Mouse (Mus musculus): ENCODE data around the gene Tmem179b. TPM values are rescaled to one million over a fixed set of nuclear protein-coding genes. Genes with fewer than 3 reads are reported as not detected.

Gene Tmem179b
- polyA plus RNA-seq, 1 experiment from 2014 or later, result 104 TPM

- H3K4me3 ChIP-seq, result peak overlapping the region; percentile 74
- peaks cover 58% of the 10 kb centered on the region for H3K36me3 ChIP-seq
- peak overlapping the region; percentile 99 for H3K27ac ChIP-seq
- 0 out of 2 replicates have a peak, but pooled peaks have one; percentile 9 for ATAC-seq
- WGBS (ENCODE audit: insufficient replicate concordance), result 21% methylated on average over 6 of the region's 6 CpGs
- H3K9ac ChIP-seq, result peak overlapping the region; percentile 96
- H3K4me1 ChIP-seq, result peaks cover 53% of the 10 kb centered on the region
- no peaks in the 10 kb centered on the region for H3K9me3 ChIP-seq (replicated peaks)
- peak overlapping the region; percentile 99 for H3K4me2 ChIP-seq
- no peaks in the 10 kb centered on the region for H3K27me3 ChIP-seq (replicated peaks)
Observed at GRCm38 (mm10) chr19:8773409-8773808, 858 bp downstream of the Tmem179b start.

GRCm38 (mm10) chr19:8772996-8773395, 1.3 kb downstream of the Tmem179b start:
- Histone ChIP-seq H3K4me1 (peaks cover 53% of the 10 kb centered on the region), H3K9ac (peak overlapping the region; percentile 96), H3K4me2 (peak overlapping the region; percentile 99), H3K4me3 (peak overlapping the region; percentile 74), H3K27ac (peak overlapping the region; percentile 99), H3K9me3 (replicated peaks) (no peaks in the 10 kb centered on the region), H3K36me3 (peaks cover 58% of the 10 kb centered on the region), H3K27me3 (replicated peaks) (no peaks in the 10 kb centered on the region)
- ATAC-seq, result peak; percentile 72
- whole genome bisulfite sequencing (ENCODE audit: insufficient replicate concordance), result 19% methylated on average over 5 of the region's 5 CpGs

- Histone ChIP-seq H3K27ac (peak within 1 kb of the TSS; percentile 87), H3K4me3 (peak within 1 kb of the TSS; percentile 76), H3K9me3 (replicated peaks) (no peaks in the 10 kb centered on the region), H3K9ac (peak within 1 kb of the TSS; percentile 80), H3K36me3 (peaks cover 75% of the 10 kb centered on the region), H3K4me1 (peaks cover 41% of the 10 kb centered on the region), H3K27me3 (replicated peaks) (no peaks in the 10 kb centered on the region), H3K4me2 (peak within 1 kb of the TSS; percentile 99)
- peak; percentile 32; the same call in 1 of the 2 replicates for ATAC-seq
- 9% methylated on average over 29 of the region's 29 CpGs for WGBS (ENCODE audit: insufficient replicate concordance)
Observed at GRCm38 (mm10) chr19:8770567-8771270, 3.5 kb downstream of the Tmem179b start, which contains the start of gene Tmem223. Tmem223 (plus strand) TSS chr19:8770996.

GRCm38 (mm10) chr19:8765562-8765961, 8.7 kb downstream of the Tmem179b start:
- H3K9ac ChIP-seq, result no peak overlapping the region
- no peak for ATAC-seq
- no peak overlapping the region for H3K4me2 ChIP-seq
- H3K9me3 ChIP-seq (replicated peaks), result peaks cover 7% of the 10 kb centered on the region
- no peak overlapping the region for H3K4me3 ChIP-seq
- H3K27ac ChIP-seq, result no peak overlapping the region
- peaks cover 96% of the 10 kb centered on the region for H3K36me3 ChIP-seq
- H3K27me3 ChIP-seq (replicated peaks), result no peaks in the 10 kb centered on the region
- peaks cover 7% of the 10 kb centered on the region for H3K4me1 ChIP-seq
- WGBS (ENCODE audit: insufficient replicate concordance), result 90% methylated on average over 9 of the region's 9 CpGs

GRCm38 (mm10) chr19:8763276-8763675, 11.0 kb downstream of the Tmem179b start:
- no peak for ATAC-seq
- Histone ChIP-seq H3K9me3 (replicated peaks) (peaks cover 7% of the 10 kb centered on the region), H3K27ac (no peak overlapping the region), H3K4me3 (no peak overlapping the region), H3K9ac (no peak overlapping the region), H3K4me2 (no peak overlapping the region), H3K27me3 (replicated peaks) (no peaks in the 10 kb centered on the region), H3K36me3 (peaks cover 77% of the 10 kb centered on the region), H3K4me1 (peaks cover 18% of the 10 kb centered on the region)
- WGBS (ENCODE audit: insufficient replicate concordance), result 81% methylated on average over 4 of the region's 4 CpGs

GRCm38 (mm10) chr19:8760757-8761156, 13.5 kb downstream of the Tmem179b start:
- Histone ChIP-seq H3K4me1 (peaks cover 32% of the 10 kb centered on the region), H3K4me3 (no peak overlapping the region), H3K36me3 (peaks cover 54% of the 10 kb centered on the region), H3K9me3 (replicated peaks) (peaks cover 7% of the 10 kb centered on the region), H3K27me3 (replicated peaks) (no peaks in the 10 kb centered on the region), H3K27ac (no peak overlapping the region), H3K4me2 (no peak overlapping the region), H3K9ac (no peak overlapping the region)
- ATAC-seq, result no peak
- 81% methylated on average over 2 of the region's 2 CpGs for WGBS (ENCODE audit: insufficient replicate concordance)

GRCm38 (mm10) chr19:8758899-8759298, 15.4 kb downstream of the Tmem179b start:
- Histone ChIP-seq H3K36me3 (peaks cover 52% of the 10 kb centered on the region), H3K9ac (peak overlapping the region; percentile 98), H3K27ac (peak overlapping the region; percentile 61)

GRCm38 (mm10) chr19:8757471-8757998, 16.7 kb downstream of the Tmem179b start:
- peak overlapping the region; percentile 95 for H3K4me3 ChIP-seq
- no peaks in the 10 kb centered on the region for H3K9me3 ChIP-seq (replicated peaks)
- 3% methylated on average over 14 of the region's 14 CpGs for WGBS (ENCODE audit: insufficient replicate concordance)
- no peak for ATAC-seq
- H3K36me3 ChIP-seq, result peaks cover 52% of the 10 kb centered on the region
- H3K4me2 ChIP-seq, result peak overlapping the region; percentile 81
- peaks cover 43% of the 10 kb centered on the region for H3K4me1 ChIP-seq
- peak overlapping the region; percentile 98 for H3K9ac ChIP-seq
- peak overlapping the region; percentile 96 for H3K27ac ChIP-seq
- H3K27me3 ChIP-seq (replicated peaks), result no peaks in the 10 kb centered on the region

More at GRCm38 (mm10) chr19:8758899-8759298, 15.4 kb downstream of the Tmem179b start:
- no peaks in the 10 kb centered on the region for H3K9me3 ChIP-seq (replicated peaks)
- H3K4me2 ChIP-seq, result peak overlapping the region; percentile 81
- peaks cover 43% of the 10 kb centered on the region for H3K4me1 ChIP-seq
- H3K4me3 ChIP-seq, result peak overlapping the region; percentile 95
- ATAC-seq, result no peak
- no peaks in the 10 kb centered on the region for H3K27me3 ChIP-seq (replicated peaks)
- WGBS (ENCODE audit: insufficient replicate concordance), result 24% methylated on average over 2 of the region's 2 CpGs

GRCm38 (mm10) chr19:8756635-8757387, 17.5 kb downstream of the Tmem179b start, which contains the start of gene Nxf1:
Nxf1 (plus strand) TSS chr19:8757073.
- peak; percentile 92 for ATAC-seq
- H3K4me2 ChIP-seq, result peak within 1 kb of the TSS; percentile 81
- under 1% methylated on average over 75 of the region's 75 CpGs for WGBS (ENCODE audit: insufficient replicate concordance)
- peak within 1 kb of the TSS; percentile 98 for H3K9ac ChIP-seq
- H3K27me3 ChIP-seq (replicated peaks), result no peaks in the 10 kb centered on the region
- H3K27ac ChIP-seq, result peak within 1 kb of the TSS; percentile 96
- H3K4me1 ChIP-seq, result peaks cover 43% of the 10 kb centered on the region
- peaks cover 52% of the 10 kb centered on the region for H3K36me3 ChIP-seq
- H3K9me3 ChIP-seq (replicated peaks), result no peaks in the 10 kb centered on the region
- peak within 1 kb of the TSS; percentile 95 for H3K4me3 ChIP-seq

- Histone ChIP-seq H3K9me3 (replicated peaks) (no peaks in the 10 kb centered on the region), H3K9ac (peak overlapping the region; percentile 98), H3K4me3 (peak overlapping the region; percentile 95), H3K4me1 (peaks cover 43% of the 10 kb centered on the region), H3K36me3 (peaks cover 54% of the 10 kb centered on the region), H3K27me3 (replicated peaks) (no peaks in the 10 kb centered on the region), H3K27ac (peak overlapping the region; percentile 96), H3K4me2 (peak overlapping the region; percentile 81)
- 27% methylated on average over 3 of the region's 3 CpGs for WGBS (ENCODE audit: insufficient replicate concordance)
- ATAC-seq, result no peak
Observed at GRCm38 (mm10) chr19:8755652-8756051, 18.6 kb downstream of the Tmem179b start.

- H3K4me1 ChIP-seq, result peaks cover 16% of the 10 kb centered on the region
- no peak overlapping the region for H3K27ac ChIP-seq
- H3K36me3 ChIP-seq, result peaks cover 97% of the 10 kb centered on the region
- no peak overlapping the region for H3K9ac ChIP-seq
- H3K4me3 ChIP-seq, result no peak overlapping the region
- ATAC-seq, result no peak
- WGBS (ENCODE audit: insufficient replicate concordance), result 66% methylated on average over 2 of the region's 2 CpGs
- no peak overlapping the region for H3K4me2 ChIP-seq
- H3K27me3 ChIP-seq (replicated peaks), result no peaks in the 10 kb centered on the region
- no peaks in the 10 kb centered on the region for H3K9me3 ChIP-seq (replicated peaks)
Observed at GRCm38 (mm10) chr19:8747368-8747767, 26.9 kb downstream of the Tmem179b start.

- WGBS (ENCODE audit: insufficient replicate concordance), result 87% methylated on average over 1 of the region's 1 CpGs
- peaks cover 26% of the 10 kb centered on the region for H3K4me1 ChIP-seq
- H3K36me3 ChIP-seq, result peaks cover 83% of the 10 kb centered on the region
- no peaks in the 10 kb centered on the region for H3K9me3 ChIP-seq (replicated peaks)
- no peak overlapping the region for H3K9ac ChIP-seq
- H3K27ac ChIP-seq, result no peak overlapping the region
- H3K4me2 ChIP-seq, result no peak overlapping the region
- ATAC-seq, result no peak
- no peak overlapping the region for H3K4me3 ChIP-seq
- H3K27me3 ChIP-seq (replicated peaks), result no peaks in the 10 kb centered on the region
Observed at GRCm38 (mm10) chr19:8745382-8745781, 28.9 kb downstream of the Tmem179b start.
